Mouse (Mus musculus) skeletal muscle tissue, postnatal 0 days (tissue): ENCODE data around the gene Cc2d1b. TPM values are rescaled to one million over a fixed set of nuclear protein-coding genes. Genes with fewer than 3 reads are reported as not detected.

Experiments used
- polyA plus RNA-seq: library from polyadenylated mRNA; unstranded; fragments of >200 nt; fragmentation: Nextera tagmentation; extraction: Ambion mirVana; gene quantifications from 2 replicates; pipeline ENCODE4 v1.2.1, GENCODE M21; 2015

Gene Cc2d1b
- 15.4 and 16.6 TPM in 2 replicates for polyA plus RNA-seq

DNA sequence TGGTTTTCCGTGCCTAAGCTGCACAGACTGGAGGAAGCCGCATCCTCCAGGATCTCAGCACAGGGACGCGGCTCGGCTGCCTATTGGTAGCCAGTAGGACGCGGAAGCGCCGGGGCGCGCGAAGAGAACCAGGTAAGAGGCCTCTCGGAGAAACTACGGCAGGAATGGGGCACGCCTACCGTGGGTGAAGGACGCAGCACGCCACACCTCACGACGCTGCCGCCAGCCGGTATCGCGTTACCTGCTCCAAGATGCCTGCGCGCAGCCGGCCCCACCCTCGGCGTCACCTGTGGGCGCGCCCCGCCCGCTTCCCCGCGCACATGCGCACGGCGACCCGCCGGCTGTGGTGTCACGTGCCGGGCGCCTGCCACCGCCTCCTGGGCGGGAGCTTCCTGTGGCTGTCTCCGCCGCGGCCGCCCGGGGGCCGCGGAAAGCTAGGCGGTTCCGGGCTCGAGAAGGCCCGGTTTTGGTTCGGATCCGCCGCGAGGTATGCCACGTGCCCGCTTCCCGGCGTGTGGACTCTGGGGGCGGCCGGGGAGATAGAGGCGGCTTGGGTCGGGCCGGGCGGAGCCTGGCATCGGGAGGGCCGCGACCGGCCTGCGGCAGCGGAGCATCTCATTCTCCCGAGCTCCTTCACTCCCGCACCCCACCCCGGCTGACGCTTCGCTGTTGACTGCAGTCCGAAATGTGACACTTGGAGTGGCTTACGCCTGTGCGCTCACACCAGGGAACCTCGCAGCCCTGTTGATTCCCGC lies at the start of gene Cc2d1b:
Gene Cc2d1b, plus strand, starts transcription at position 354 of the 755 bp plus-strand sequence.

DNA sequence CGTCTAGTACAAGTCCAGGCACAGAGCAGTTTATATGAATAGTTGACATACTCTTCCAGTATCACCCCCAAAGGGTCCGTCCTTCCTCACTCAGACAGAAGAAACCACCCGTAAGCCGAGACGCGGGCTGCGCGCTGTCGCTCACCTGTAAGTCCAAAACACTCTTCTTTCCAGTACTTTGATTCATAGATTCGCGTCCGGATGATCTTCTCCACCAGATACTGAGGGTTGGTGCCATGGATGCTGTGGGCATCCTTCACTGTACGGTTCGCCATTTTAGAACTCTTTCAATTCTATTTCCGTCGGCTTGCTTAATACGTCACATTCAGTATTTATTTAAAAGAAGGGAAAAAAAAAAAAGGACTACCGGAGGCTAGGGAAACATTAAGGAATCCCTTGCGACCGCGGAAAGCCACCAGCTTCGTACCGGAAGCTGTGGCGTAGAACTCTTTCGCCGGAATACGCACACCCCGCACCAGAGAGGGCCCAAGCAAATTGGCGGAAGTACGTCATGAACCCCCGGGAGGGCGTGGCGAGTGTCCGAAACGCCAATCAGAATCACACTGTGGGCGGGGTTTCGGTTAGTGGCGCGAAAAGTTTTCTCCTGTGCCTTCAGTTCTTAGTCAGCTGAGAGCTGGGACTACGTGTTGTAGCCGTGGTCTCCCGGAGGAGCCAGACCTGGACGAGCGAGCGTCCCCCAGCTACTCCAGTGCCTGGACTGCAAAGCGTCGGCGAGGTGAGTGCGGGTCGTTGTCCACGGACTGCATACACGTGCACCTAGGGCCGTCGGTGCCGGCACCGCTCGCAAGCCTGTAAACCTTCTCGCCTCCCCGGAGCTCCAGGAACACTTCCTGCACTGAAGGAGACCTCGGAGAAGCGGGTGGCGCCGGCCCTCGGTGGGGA lies 40.6 kb upstream of the Cc2d1b start, which contains the start of the genes Prpf38a and Orc1:
Gene Prpf38a, minus strand, starts transcription at position 497 of the 903 bp plus-strand sequence.
Gene Orc1, plus strand, starts transcription at position 584 of the 903 bp plus-strand sequence.

Other genes starting within 250 kb of the Cc2d1b start
- gene Shisal2a, start 236.6 kb upstream of the Cc2d1b start, polyA plus RNA-seq, result not detected in 2 replicates
- gene Gpx7, start 213.0 kb upstream of the Cc2d1b start, polyA plus RNA-seq, result 59.9 and 78.1 TPM in 2 replicates
- gene Tut4, start 160.5 kb upstream of the Cc2d1b start, polyA plus RNA-seq, result 27.3 and 34.1 TPM in 2 replicates
- gene Prpf38a, start 40.6 kb upstream of the Cc2d1b start, polyA plus RNA-seq, result 36.2 and 40.7 TPM in 2 replicates
- gene Orc1, start 40.5 kb upstream of the Cc2d1b start, polyA plus RNA-seq, result 0.90 and 1.6 TPM in 2 replicates
- gene 3110021N24Rik, start 99.7 kb downstream of the Cc2d1b start, polyA plus RNA-seq, result 1.2 and 1.9 TPM in 2 replicates
- 3.0 and 3.1 TPM in 2 replicates for gene Zfyve9, start 160.9 kb downstream of the Cc2d1b start, polyA plus RNA-seq
- 108 TPM in 2 replicates for gene Btf3l4, start 213.7 kb downstream of the Cc2d1b start, polyA plus RNA-seq
- 41.5 and 52.2 TPM in 2 replicates for gene Txndc12, start 214.7 kb downstream of the Cc2d1b start, polyA plus RNA-seq
- 27.1 and 29.5 TPM in 2 replicates for gene Kti12, start 227.8 kb downstream of the Cc2d1b start, polyA plus RNA-seq
- gene A730015C16Rik, start 228.7 kb downstream of the Cc2d1b start, polyA plus RNA-seq, result 0.97 and 1.1 TPM in 2 replicates